Mouse (Mus musculus) v-Abl transformed pro-B cells (cell line): ENCODE results near the gene Gm20388.

Source experiments
- in situ Hi-C, 2 experiments: fragments of 400-800 bp; cut with MboI; formaldehyde crosslinking; loops; one replicate each; pipeline ENCODE4 v1.15.1; 2025; ENCODE audit not compliant: unreplicated experiment in 2 of 2

Gene Gm20388

GRCm38 (mm10) chr8:121943716-121944115, 2033.1 kb downstream of the Gm20388 start:
- in situ Hi-C loops = loop anchor here (25.0 kb wide), 1 partner anchor 356 kb away; the partner anchor contains the start of genes Fbxo31 (in 2 of the 2) and Map1lc3b (in 2 of the 2)

- in situ Hi-C loops = loop anchor here (25.0 kb wide), 1 partner anchor 358 kb away; the partner anchor contains the start of genes Fbxo31 (in 2 of the 2) and Map1lc3b (in 2 of the 2)
Measured at GRCm38 (mm10) chr8:121944831-121945230, 2034.2 kb downstream of the Gm20388 start, which contains the start of gene Car5a. Gene Car5a (minus strand): TSS chr8:121944904.

- in situ Hi-C loops = loop anchor here (25.0 kb wide), 1 partner anchor 359 kb away; the partner anchor contains the start of genes Fbxo31 (in 2 of the 2) and Map1lc3b (in 2 of the 2)
Measured at GRCm38 (mm10) chr8:121946351-121946750, 2035.7 kb downstream of the Gm20388 start.

GRCm38 (mm10) chr8:121947047-121947752, 2036.6 kb downstream of the Gm20388 start:
- in situ Hi-C loops = loop anchor here (25.0 kb wide), 1 partner anchor 360 kb away; the partner anchor contains the start of genes Fbxo31 (in 2 of the 2) and Map1lc3b (in 2 of the 2)

GRCm38 (mm10) chr8:121947753-121948141, 2037.1 kb downstream of the Gm20388 start:
- in situ Hi-C loops = loop anchor here (25.0 kb wide), 1 partner anchor 360 kb away; the partner anchor contains the start of genes Fbxo31 (in 2 of the 2) and Map1lc3b (in 2 of the 2)

- in situ Hi-C loops = loop anchor here (25.0 kb wide), 1 partner anchor 361 kb away; the partner anchor contains the start of genes Fbxo31 (in 2 of the 2) and Map1lc3b (in 2 of the 2)
Measured at GRCm38 (mm10) chr8:121948321-121949145, 2037.9 kb downstream of the Gm20388 start.

- in situ Hi-C loops = loop anchor here (25.0 kb wide), 1 partner anchor 362 kb away; the partner anchor contains the start of genes Fbxo31 (in 2 of the 2) and Map1lc3b (in 2 of the 2)
Measured at GRCm38 (mm10) chr8:121949222-121949800, 2038.7 kb downstream of the Gm20388 start, which contains the start of gene Banp. Gene Banp (plus strand): TSS chr8:121949750.

GRCm38 (mm10) chr8:121949941-121950748, 2039.5 kb downstream of the Gm20388 start:
- in situ Hi-C loops = loop anchor here (25.0 kb wide), 1 partner anchor 363 kb away; the partner anchor contains the start of genes Fbxo31 (in 2 of the 2) and Map1lc3b (in 2 of the 2)

- in situ Hi-C loops = no loop called here
Measured at GRCm38 (mm10) chr8:121950749-121951655, 2040.4 kb downstream of the Gm20388 start.

GRCm38 (mm10) chr8:121951656-121952009, 2041.0 kb downstream of the Gm20388 start:
- in situ Hi-C loops = no loop called here

- in situ Hi-C loops = no loop called here
Measured at GRCm38 (mm10) chr8:121952122-121952521, 2041.5 kb downstream of the Gm20388 start.

GRCm38 (mm10) chr8:121952800-121953199, 2042.2 kb downstream of the Gm20388 start:
- in situ Hi-C loops = no loop called here

GRCm38 (mm10) chr8:121953821-121954545, 2043.3 kb downstream of the Gm20388 start:
- in situ Hi-C loops = no loop called here

GRCm38 (mm10) chr8:121954981-121955555, 2044.4 kb downstream of the Gm20388 start:
- in situ Hi-C loops = no loop called here

- in situ Hi-C loops = no loop called here
Measured at GRCm38 (mm10) chr8:121955825-121956500, 2045.3 kb downstream of the Gm20388 start.

- in situ Hi-C loops = no loop called here
Measured at GRCm38 (mm10) chr8:121958395-121958794, 2047.8 kb downstream of the Gm20388 start.

- in situ Hi-C loops = no loop called here
Measured at GRCm38 (mm10) chr8:121962892-121963291, 2052.3 kb downstream of the Gm20388 start.
